Mouse (Mus musculus) CD4-positive, CD25-positive, alpha-beta regulatory T cell, adult 4 months (primary cell): ENCODE data around the gene Crx. TPM values are rescaled to one million over a fixed set of nuclear protein-coding genes. Genes with fewer than 3 reads are reported as not detected.

Source experiments
- ATAC-seq: one replicate; pipeline ENCODE4 v1.8.0; 2017
- polyA plus RNA-seq, 2 experiments: library from polyadenylated mRNA; unstranded; fragments of 100-300 nt; shearing (Covaris generic); gene quantifications; one replicate each; pipeline ENCODE4 v1.2.1; 2017

Gene Crx
- polyA plus RNA-seq, 2 experiments from 2014 or later = not detected

DNA sequence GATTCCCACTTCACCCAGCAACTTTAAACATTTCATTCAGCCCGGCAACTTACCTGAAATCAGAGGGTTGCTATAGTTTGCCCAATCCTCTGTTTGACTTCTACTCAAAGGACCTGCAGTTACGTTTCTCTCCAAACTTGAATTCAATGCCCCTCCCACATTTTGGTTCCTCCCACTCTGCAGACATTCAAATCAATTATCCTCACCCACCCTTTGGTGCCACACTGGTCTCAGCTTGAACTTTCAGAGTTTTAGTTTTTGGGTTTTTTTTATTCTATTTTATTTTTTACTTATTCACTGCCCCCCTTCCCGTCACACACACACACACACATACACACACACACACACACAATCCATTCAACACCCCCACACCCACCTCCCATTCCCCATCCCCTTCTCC, 40.2 kb downstream of the Crx start, which contains the start of gene Obox6:
TSS of gene Obox6 (minus strand) at position 101 of the 400 bp plus-strand sequence.
- no peak for ATAC-seq

Other genes with a start within 250 kb of the Crx start
- not detected for gene Obox3, start 240.1 kb downstream of the Crx start, polyA plus RNA-seq
- gene Obox5, start 129.8 kb downstream of the Crx start, polyA plus RNA-seq = not detected
- not detected for gene Obox6, start 40.3 kb downstream of the Crx start, polyA plus RNA-seq
- gene Crxos, start 2.6 kb upstream of the Crx start, polyA plus RNA-seq = under 1 TPM in 1 of 2 experiments, not detected in 1; 0.26 TPM
- gene Selenow, start 42.4 kb upstream of the Crx start, polyA plus RNA-seq = 100 to 1,000 TPM; 912 to 987 TPM
- gene Nop53, start 66.1 kb upstream of the Crx start, polyA plus RNA-seq = 100 to 1,000 TPM; 244 to 324 TPM
- under 1 TPM; 0.07 to 0.15 TPM for gene Ehd2, start 87.6 kb upstream of the Crx start, polyA plus RNA-seq
- 1 to 10 TPM; 3.6 to 3.9 TPM for gene Bicra, start 168.0 kb upstream of the Crx start, polyA plus RNA-seq
- gene Zfp541, start 181.8 kb upstream of the Crx start, polyA plus RNA-seq = not detected
- 100 to 1,000 TPM; 198 to 297 TPM for gene Napa, start 218.5 kb upstream of the Crx start, polyA plus RNA-seq
- gene Kptn, start 239.9 kb upstream of the Crx start, polyA plus RNA-seq = 10 to 100 TPM; 22.0 to 32.9 TPM
- gene Slc8a2, start 249.9 kb upstream of the Crx start, polyA plus RNA-seq = not detected